Mouse (Mus musculus): Measurements from ENCODE around the gene Nfatc3. TPM values are rescaled to one million over a fixed set of nuclear protein-coding genes. Genes with fewer than 3 reads are reported as not detected.

The Nfatc3 gene
- polyA plus RNA-seq, 1 experiment from 2014 or later = 8.2 TPM

GRCm38 (mm10) chr8:106060521-106060920, 1.9 kb downstream of the Nfatc3 start:
- Histone ChIP-seq H3K27me3 (no peaks in the 10 kb centered on the region), H3K4me2 (peak overlapping the region; percentile 56), H3K27ac (no peak overlapping the region; the same call in 1 of the 2 replicates), H3K4me3 (peak overlapping the region; percentile 77), H3K4me1 (peaks cover 26% of the 10 kb centered on the region), H3K9ac (peak overlapping the region; percentile 86), H3K36me3 (no peaks in the 10 kb centered on the region), H3K9me3 (no peaks in the 10 kb centered on the region)
- no peak for ATAC-seq (ENCODE audit: borderline replicate concordance, extremely low read depth, low FRiP score, low TSS enrichment)
- WGBS = 3% methylated on average over 3 of the region's 3 CpGs

- 84% methylated on average over 6 of the region's 6 CpGs for WGBS
- Histone ChIP-seq H3K4me3 (peak overlapping the region; percentile 77; the same call in 1 of the 2 replicates), H3K9me3 (no peaks in the 10 kb centered on the region), H3K36me3 (no peaks in the 10 kb centered on the region), H3K27ac (no peak overlapping the region), H3K4me1 (peaks cover 26% of the 10 kb centered on the region), H3K9ac (no peak overlapping the region), H3K4me2 (peak overlapping the region; percentile 56), H3K27me3 (no peaks in the 10 kb centered on the region)
- no peak for ATAC-seq (ENCODE audit: borderline replicate concordance, extremely low read depth, low FRiP score, low TSS enrichment)
Observed at GRCm38 (mm10) chr8:106061686-106062085, 3.0 kb downstream of the Nfatc3 start.

- 91% methylated on average over 7 of the region's 7 CpGs for WGBS
- Histone ChIP-seq H3K4me1 (peaks cover 24% of the 10 kb centered on the region), H3K9me3 (no peaks in the 10 kb centered on the region), H3K9ac (no peak overlapping the region), H3K27me3 (no peaks in the 10 kb centered on the region), H3K4me2 (no peak overlapping the region), H3K36me3 (no peaks in the 10 kb centered on the region), H3K4me3 (no peak overlapping the region), H3K27ac (no peak overlapping the region)
- no peak for ATAC-seq (ENCODE audit: borderline replicate concordance, extremely low read depth, low FRiP score, low TSS enrichment)
Observed at GRCm38 (mm10) chr8:106063046-106063445, 4.4 kb downstream of the Nfatc3 start.

GRCm38 (mm10) chr8:106066721-106067120, 8.1 kb downstream of the Nfatc3 start:
- no peaks in the 10 kb centered on the region for H3K27me3 ChIP-seq
- no peak overlapping the region for H3K9ac ChIP-seq
- H3K4me3 ChIP-seq = no peak overlapping the region
- peaks cover 8% of the 10 kb centered on the region for H3K4me1 ChIP-seq
- no peak for ATAC-seq (ENCODE audit: borderline replicate concordance, extremely low read depth, low FRiP score, low TSS enrichment)
- H3K36me3 ChIP-seq = no peaks in the 10 kb centered on the region
- 92% methylated on average over 2 of the region's 2 CpGs for WGBS
- H3K4me2 ChIP-seq = no peak overlapping the region
- H3K9me3 ChIP-seq = no peaks in the 10 kb centered on the region
- no peak overlapping the region for H3K27ac ChIP-seq

- Histone ChIP-seq H3K9me3 (no peaks in the 10 kb centered on the region), H3K4me3 (no peak overlapping the region), H3K9ac (no peak overlapping the region), H3K4me1 (no peaks in the 10 kb centered on the region), H3K27ac (no peak overlapping the region), H3K36me3 (no peaks in the 10 kb centered on the region), H3K4me2 (no peak overlapping the region), H3K27me3 (no peaks in the 10 kb centered on the region)
- WGBS = 46% methylated on average over 1 of the region's 1 CpGs
- no peak for ATAC-seq (ENCODE audit: borderline replicate concordance, extremely low read depth, low FRiP score, low TSS enrichment)
Observed at GRCm38 (mm10) chr8:106069565-106069964, 10.9 kb downstream of the Nfatc3 start.

- Histone ChIP-seq H3K9ac (no peak overlapping the region), H3K4me2 (no peak overlapping the region), H3K27me3 (no peaks in the 10 kb centered on the region), H3K4me1 (no peaks in the 10 kb centered on the region), H3K9me3 (no peaks in the 10 kb centered on the region), H3K36me3 (no peaks in the 10 kb centered on the region), H3K27ac (no peak overlapping the region), H3K4me3 (no peak overlapping the region)
- no peak for ATAC-seq (ENCODE audit: borderline replicate concordance, extremely low read depth, low FRiP score, low TSS enrichment)
Observed at GRCm38 (mm10) chr8:106072113-106072512, 13.5 kb downstream of the Nfatc3 start.

- Histone ChIP-seq H3K4me1 (no peaks in the 10 kb centered on the region), H3K27me3 (no peaks in the 10 kb centered on the region), H3K4me3 (no peak overlapping the region), H3K9ac (no peak overlapping the region), H3K27ac (no peak overlapping the region), H3K4me2 (no peak overlapping the region), H3K9me3 (no peaks in the 10 kb centered on the region), H3K36me3 (peaks cover 8% of the 10 kb centered on the region; the same call in 1 of the 2 replicates)
- ATAC-seq (ENCODE audit: borderline replicate concordance, extremely low read depth, low FRiP score, low TSS enrichment) = no peak
Observed at GRCm38 (mm10) chr8:106074236-106074635, 15.6 kb downstream of the Nfatc3 start.

GRCm38 (mm10) chr8:106074659-106075058, 16.0 kb downstream of the Nfatc3 start:
- 78% methylated on average over 1 of the region's 1 CpGs for WGBS
- Histone ChIP-seq H3K4me3 (no peak overlapping the region), H3K9ac (no peak overlapping the region), H3K9me3 (no peaks in the 10 kb centered on the region), H3K27me3 (no peaks in the 10 kb centered on the region), H3K4me2 (no peak overlapping the region), H3K36me3 (peaks cover 12% of the 10 kb centered on the region; the same call in 1 of the 2 replicates), H3K4me1 (no peaks in the 10 kb centered on the region), H3K27ac (no peak overlapping the region)
- ATAC-seq (ENCODE audit: borderline replicate concordance, extremely low read depth, low FRiP score, low TSS enrichment) = no peak

- H3K9ac ChIP-seq = no peak overlapping the region
- no peaks in the 10 kb centered on the region for H3K4me1 ChIP-seq
- no peak overlapping the region for H3K27ac ChIP-seq
- peaks cover 12% of the 10 kb centered on the region; the same call in 1 of the 2 replicates for H3K36me3 ChIP-seq
- H3K9me3 ChIP-seq = no peaks in the 10 kb centered on the region
- no peak overlapping the region for H3K4me3 ChIP-seq
- no peak overlapping the region for H3K4me2 ChIP-seq
- 71% methylated on average over 9 of the region's 9 CpGs for WGBS
- ATAC-seq (ENCODE audit: borderline replicate concordance, extremely low read depth, low FRiP score, low TSS enrichment) = no peak
- no peaks in the 10 kb centered on the region for H3K27me3 ChIP-seq
Observed at GRCm38 (mm10) chr8:106075161-106075862, 16.7 kb downstream of the Nfatc3 start.

GRCm38 (mm10) chr8:106075863-106076174, 17.2 kb downstream of the Nfatc3 start:
- no peak overlapping the region for H3K4me3 ChIP-seq
- H3K4me1 ChIP-seq = no peaks in the 10 kb centered on the region
- no peak overlapping the region for H3K4me2 ChIP-seq
- ATAC-seq (ENCODE audit: borderline replicate concordance, extremely low read depth, low FRiP score, low TSS enrichment) = no peak
- no peaks in the 10 kb centered on the region for H3K27me3 ChIP-seq
- no peak overlapping the region for H3K9ac ChIP-seq
- H3K27ac ChIP-seq = no peak overlapping the region
- H3K9me3 ChIP-seq = no peaks in the 10 kb centered on the region
- 91% methylated on average over 5 of the region's 5 CpGs for WGBS
- H3K36me3 ChIP-seq = peaks cover 12% of the 10 kb centered on the region; the same call in 1 of the 2 replicates

- WGBS = 74% methylated on average over 5 of the region's 5 CpGs
- H3K4me3 ChIP-seq = no peak overlapping the region
Observed at GRCm38 (mm10) chr8:106076612-106077011, 18.0 kb downstream of the Nfatc3 start.

GRCm38 (mm10) chr8:106077452-106078067, 18.9 kb downstream of the Nfatc3 start:
- no peak for ATAC-seq (ENCODE audit: borderline replicate concordance, extremely low read depth, low FRiP score, low TSS enrichment)
- no peaks in the 10 kb centered on the region for H3K9me3 ChIP-seq
- 87% methylated on average over 1 of the region's 1 CpGs for WGBS

More at GRCm38 (mm10) chr8:106076612-106077011, 18.0 kb downstream of the Nfatc3 start:
- Histone ChIP-seq H3K4me2 (no peak overlapping the region), H3K4me1 (no peaks in the 10 kb centered on the region), H3K36me3 (peaks cover 12% of the 10 kb centered on the region; the same call in 1 of the 2 replicates), H3K27me3 (no peaks in the 10 kb centered on the region), H3K27ac (no peak overlapping the region), H3K9ac (no peak overlapping the region), H3K9me3 (no peaks in the 10 kb centered on the region)
- no peak for ATAC-seq (ENCODE audit: borderline replicate concordance, extremely low read depth, low FRiP score, low TSS enrichment)

More at GRCm38 (mm10) chr8:106077452-106078067, 18.9 kb downstream of the Nfatc3 start:
- Histone ChIP-seq H3K4me1 (no peaks in the 10 kb centered on the region), H3K27me3 (no peaks in the 10 kb centered on the region), H3K4me2 (no peak overlapping the region), H3K9ac (no peak overlapping the region), H3K36me3 (peaks cover 15% of the 10 kb centered on the region; the same call in 1 of the 2 replicates), H3K27ac (no peak overlapping the region), H3K4me3 (no peak overlapping the region)
